Mouse (Mus musculus) neural tube, embryonic 11.5 days (tissue): ENCODE results near the gene Dennd6a. TPM values are rescaled to one million over a fixed set of nuclear protein-coding genes. Genes with fewer than 3 reads are reported as not detected.
"Not testable (repeated sequence)": the region's sequence is repeated elsewhere in the genome, so short reads cannot be mapped to it uniquely, and the experiment has no call there.

Experiments
- ATAC-seq: fragments of 200-750 bp; cut with Nextera tagmentation; 2 replicates; pipeline ENCODE4 v1.8.0; 2017; ENCODE audit warnings: moderate number of reproducible peaks, mild to moderate bottlenecking, moderate TSS enrichment, moderate library complexity; ENCODE audit not compliant: insufficient read depth, low FRiP score, low TSS enrichment
- DNase-seq: peaks from one replicate; pipeline ENCODE4 v3.0.0-alpha.2; 2015; ENCODE audit warnings: low spot score
- H3K27ac ChIP-seq: fragments of 300-500 bp; sonication (generic); 2 replicates; pipeline ENCODE4 v1.5.1; 2014; ENCODE audit warnings: low read depth, mild to moderate bottlenecking, low read length
- H3K27me3 ChIP-seq: fragments of 300-500 bp; sonication (generic); 2 replicates; pipeline ENCODE4 v1.6.1; 2014; ENCODE audit warnings: mild to moderate bottlenecking, low read length, mixed read lengths; ENCODE audit not compliant: control insufficient read depth, insufficient read depth
- H3K36me3 ChIP-seq: fragments of 300-500 bp; sonication (generic); 2 replicates; pipeline ENCODE4 v1.6.1; 2014; ENCODE audit warnings: mild to moderate bottlenecking, low read length, moderate library complexity, mixed read lengths; ENCODE audit not compliant: control insufficient read depth, insufficient read depth
- H3K4me1 ChIP-seq: fragments of 300-500 bp; sonication (generic); 2 replicates; pipeline ENCODE4 v1.6.1; 2014; ENCODE audit warnings: low read length, mixed read lengths; ENCODE audit not compliant: control insufficient read depth, insufficient read depth
- H3K4me2 ChIP-seq: fragments of 300-500 bp; sonication (generic); 2 replicates; pipeline ENCODE4 v1.6.1; 2014; ENCODE audit warnings: low read depth, mild to moderate bottlenecking, moderate library complexity
- H3K4me3 ChIP-seq: fragments of 300-500 bp; sonication (generic); 2 replicates; pipeline ENCODE4 v1.5.1; 2014; ENCODE audit warnings: low read depth, low read length
- H3K9ac ChIP-seq: fragments of 300-500 bp; sonication (generic); 2 replicates; pipeline ENCODE4 v1.6.1; 2014; ENCODE audit warnings: mild to moderate bottlenecking, low read length
- H3K9me3 ChIP-seq: fragments of 300-500 bp; sonication (generic); 2 replicates; pipeline ENCODE4 v1.6.1; 2016; ENCODE audit warnings: low read length; ENCODE audit not compliant: control insufficient read depth
- WGBS: fragments of 180-500 bp; shearing (Covaris S2); extraction: QIAGEN DNeasy Blood & Tissue Kit; methylation state at CpG from one replicate; pipeline ENCODE4 v1.1.7; 2014; 5-methylcytosine and 5-hydroxymethylcytosine counted together
- polyA plus RNA-seq: library from polyadenylated mRNA; unstranded; fragments of >200 nt; fragmentation: Nextera tagmentation; extraction: Ambion mirVana; gene quantifications from 2 replicates; pipeline ENCODE4 v1.2.1, GENCODE M21; 2014

Gene Dennd6a
- polyA plus RNA-seq, result 29.9 and 38.0 TPM in 2 replicates

- H3K27me3 ChIP-seq, H3K4me2 ChIP-seq, H3K4me3 ChIP-seq, H3K9me3 ChIP-seq, ATAC-seq, DNase-seq, H3K9ac ChIP-seq, H3K4me1 ChIP-seq, H3K27ac ChIP-seq, H3K36me3 ChIP-seq: not testable (repeated sequence)
- WGBS, result 82% methylated on average over 5 of the region's 5 CpGs
These were observed at the start of gene Dennd6a for GRCm38 (mm10) chr14:26573556-26573955. Gene Dennd6a (plus strand): TSS chr14:26573856.

GRCm38 (mm10) chr14:26525955-26526354, 47.7 kb upstream of the Dennd6a start:
- Histone ChIP-seq H3K9me3 (no peaks in the 10 kb centered on the region), H3K9ac (no peak overlapping the region), H3K4me3 (no peak overlapping the region), H3K4me1 (no peaks in the 10 kb centered on the region), H3K4me2 (no peak overlapping the region), H3K27ac (no peak overlapping the region), H3K36me3 (no peaks in the 10 kb centered on the region), H3K27me3 (no peaks in the 10 kb centered on the region)
- DNase-seq (no peak), ATAC-seq (no peak)
- WGBS, result 52% methylated on average over 3 of the region's 3 CpGs

- H3K9me3 ChIP-seq, result no peaks in the 10 kb centered on the region
- no peak overlapping the region for H3K4me2 ChIP-seq
- ATAC-seq (no peak), DNase-seq (no peak)
- WGBS, result 87% methylated on average over 2 of the region's 2 CpGs
- H3K27me3 ChIP-seq, result no peaks in the 10 kb centered on the region
- no peak overlapping the region for H3K4me3 ChIP-seq
- H3K9ac ChIP-seq, result no peak overlapping the region
- H3K27ac ChIP-seq, result no peak overlapping the region
- H3K4me1 ChIP-seq, result peaks cover 6% of the 10 kb centered on the region; the same call in 1 of the 2 replicates
- H3K36me3 ChIP-seq, result no peaks in the 10 kb centered on the region
These were observed 45.4 kb upstream of the Dennd6a start for GRCm38 (mm10) chr14:26528296-26528695.

- Histone ChIP-seq H3K9ac (no peak overlapping the region), H3K4me2 (no peak overlapping the region)
- 82% methylated on average over 7 of the region's 7 CpGs for WGBS
These were observed 43.3 kb upstream of the Dennd6a start for GRCm38 (mm10) chr14:26530350-26530749.

GRCm38 (mm10) chr14:26531410-26532313, 42.0 kb upstream of the Dennd6a start:
- no peak for ATAC-seq
- Histone ChIP-seq H3K9ac (no peak overlapping the region), H3K4me2 (no peak overlapping the region), H3K36me3 (no peaks in the 10 kb centered on the region), H3K4me1 (peaks cover 7% of the 10 kb centered on the region; the same call in 1 of the 2 replicates), H3K9me3 (no peaks in the 10 kb centered on the region), H3K27me3 (no peaks in the 10 kb centered on the region), H3K4me3 (no peak overlapping the region), H3K27ac (no peak overlapping the region)
- WGBS, result 84% methylated on average over 10 of the region's 10 CpGs
- no peak for DNase-seq

More at GRCm38 (mm10) chr14:26530350-26530749, 43.3 kb upstream of the Dennd6a start:
- Histone ChIP-seq H3K4me1 (peaks cover 7% of the 10 kb centered on the region; the same call in 1 of the 2 replicates), H3K4me3 (no peak overlapping the region), H3K27me3 (no peaks in the 10 kb centered on the region), H3K9me3 (no peaks in the 10 kb centered on the region), H3K36me3 (no peaks in the 10 kb centered on the region), H3K27ac (no peak overlapping the region)
- DNase-seq (no peak), ATAC-seq (no peak)

- WGBS, result 64% methylated on average over 9 of the region's 9 CpGs
- Histone ChIP-seq H3K9me3 (no peaks in the 10 kb centered on the region), H3K4me1 (peaks cover 7% of the 10 kb centered on the region; the same call in 1 of the 2 replicates), H3K36me3 (no peaks in the 10 kb centered on the region), H3K4me2 (peak overlapping the region; percentile 93), H3K4me3 (peak overlapping the region; percentile 93; the same call in 1 of the 2 replicates), H3K27ac (no peak overlapping the region), H3K27me3 (no peaks in the 10 kb centered on the region), H3K9ac (no peak overlapping the region)
- DNase-seq (no peak), ATAC-seq (no peak)
These were observed 40.9 kb upstream of the Dennd6a start for GRCm38 (mm10) chr14:26532752-26533151.

GRCm38 (mm10) chr14:26533267-26533666, 40.4 kb upstream of the Dennd6a start:
- Histone ChIP-seq H3K4me1 (peaks cover 7% of the 10 kb centered on the region; the same call in 1 of the 2 replicates), H3K4me3 (peak overlapping the region; percentile 93), H3K27ac (no peak overlapping the region), H3K9ac (peak overlapping the region; percentile 89; the same call in 1 of the 2 replicates), H3K4me2 (peak overlapping the region; percentile 93), H3K9me3 (no peaks in the 10 kb centered on the region), H3K36me3 (no peaks in the 10 kb centered on the region), H3K27me3 (no peaks in the 10 kb centered on the region)
- DNase-seq (no peak), ATAC-seq (no peak)
- WGBS, result 32% methylated on average over 19 of the region's 19 CpGs

- no peaks in the 10 kb centered on the region for H3K9me3 ChIP-seq
- peaks cover 7% of the 10 kb centered on the region; the same call in 1 of the 2 replicates for H3K4me1 ChIP-seq
- no peaks in the 10 kb centered on the region for H3K36me3 ChIP-seq
- no peaks in the 10 kb centered on the region for H3K27me3 ChIP-seq
- H3K27ac ChIP-seq, result peak overlapping the region; percentile 76
- H3K4me2 ChIP-seq, result peak overlapping the region; percentile 93
- ATAC-seq (peak; percentile 84), DNase-seq (peak; percentile 79)
- peak overlapping the region; percentile 89 for H3K9ac ChIP-seq
- under 1% methylated on average over 73 of the region's 92 CpGs for WGBS
- peak overlapping the region; percentile 93 for H3K4me3 ChIP-seq
These were observed 39.6 kb upstream of the Dennd6a start for GRCm38 (mm10) chr14:26533821-26534756.
